Comparison of ENCODE assay signal across 20 mouse cellular contexts in genomic region chr14:26477738-26478137, GRCm38 (mm10).
"Had no signal": no experiment of that assay in that cellular context is flagged by ENCODE, and none has a peak within 500 bp of the region (broad histone marks: within the 10 kb centered on the region; RNA-seq: fewer than 3 reads in every experiment).

No protein-coding gene starts in this region.

- ATAC-seq: liver, embryonic 12.5 days; midbrain, embryonic 15.5 days had no signal

- H3K9me3 ChIP-seq: limb, embryonic 10.5 days; limb, embryonic 13.5 days; liver, embryonic 12.5 days; liver, embryonic 15.5 days; lung, embryonic 15.5 days; midbrain, embryonic 12.5 days; midbrain, embryonic 15.5 days; neural tube, embryonic 12.5 days; neural tube, embryonic 15.5 days had no signal

- DNase-seq: kidney, adult 18-20 months; kidney, adult 9 months; kidney, postnatal 14 days; kidney, postnatal 4 days; liver; lung, adult 18-20 months; lung, postnatal 14 days; retina, postnatal 1 day; right cerebral cortex, postnatal 25 days; thymus, adult 2 months; thymus, postnatal 14 days had no signal

- H3K9ac ChIP-seq: limb, embryonic 13.5 days; liver, embryonic 12.5 days; liver, embryonic 15.5 days; lung, embryonic 15.5 days; midbrain, embryonic 12.5 days; midbrain, embryonic 15.5 days; neural tube, embryonic 12.5 days; neural tube, embryonic 15.5 days had no signal

- H3K36me3 ChIP-seq: limb, embryonic 10.5 days; lung, embryonic 15.5 days; midbrain, embryonic 12.5 days; midbrain, embryonic 15.5 days; neural tube, embryonic 12.5 days; neural tube, embryonic 15.5 days had no signal

- H3K4me2 ChIP-seq: limb, embryonic 13.5 days; liver, embryonic 12.5 days; liver, embryonic 15.5 days; lung, embryonic 15.5 days; midbrain, embryonic 12.5 days; midbrain, embryonic 15.5 days; neural tube, embryonic 12.5 days; neural tube, embryonic 15.5 days had no signal

- H3K4me1 ChIP-seq: limb, embryonic 10.5 days; limb, embryonic 13.5 days; liver, embryonic 15.5 days; lung, embryonic 15.5 days; midbrain, embryonic 12.5 days; midbrain, embryonic 15.5 days; neural tube, embryonic 12.5 days; neural tube, embryonic 15.5 days had no signal

- H3K4me3 ChIP-seq: limb, embryonic 10.5 days; limb, embryonic 13.5 days; liver, embryonic 12.5 days; liver, embryonic 15.5 days; lung, embryonic 15.5 days; midbrain, embryonic 12.5 days; midbrain, embryonic 15.5 days; neural tube, embryonic 12.5 days; neural tube, embryonic 15.5 days had no signal

- H3K27ac ChIP-seq: limb, embryonic 10.5 days; limb, embryonic 13.5 days; liver, embryonic 12.5 days; liver, embryonic 15.5 days; lung, embryonic 15.5 days; midbrain, embryonic 12.5 days; midbrain, embryonic 15.5 days; neural tube, embryonic 12.5 days; neural tube, embryonic 15.5 days had no signal

- H3K27me3 ChIP-seq: limb, embryonic 13.5 days; liver, embryonic 12.5 days; liver, embryonic 15.5 days; lung, embryonic 15.5 days; midbrain, embryonic 12.5 days; midbrain, embryonic 15.5 days; neural tube, embryonic 12.5 days; neural tube, embryonic 15.5 days had no signal
